Mouse (Mus musculus) cerebellum, adult 11 months (tissue): ENCODE data around the gene Tenm4.

Source experiments
- DNase-seq: peaks from one replicate; pipeline ENCODE4 v3.0.0; 2022

The Tenm4 gene

GRCm38 (mm10) chr7:96170924-96171595 is at the start of gene Tenm4:
TSS of gene Tenm4 (plus strand) at chr7:96171246.
- no peak for DNase-seq

- no peak for DNase-seq
These were observed 40.3 kb upstream of the Tenm4 start for GRCm38 (mm10) chr7:96130763-96131162.

- DNase-seq: no peak
These were observed 39.9 kb upstream of the Tenm4 start for GRCm38 (mm10) chr7:96131175-96131574.

GRCm38 (mm10) chr7:96136497-96136961 is 34.5 kb upstream of the Tenm4 start:
- no peak for DNase-seq

GRCm38 (mm10) chr7:96141876-96142275 is 29.2 kb upstream of the Tenm4 start:
- DNase-seq: no peak

GRCm38 (mm10) chr7:96142973-96143596 is 28.0 kb upstream of the Tenm4 start:
- DNase-seq: peak; percentile 54

- no peak for DNase-seq
These were observed 23.6 kb upstream of the Tenm4 start for GRCm38 (mm10) chr7:96147436-96147835.

- DNase-seq: no peak
These were observed 22.9 kb upstream of the Tenm4 start for GRCm38 (mm10) chr7:96148191-96148590.

- DNase-seq: no peak
These were observed 19.8 kb upstream of the Tenm4 start for GRCm38 (mm10) chr7:96151277-96151676.

- DNase-seq: no peak
These were observed 19.1 kb upstream of the Tenm4 start for GRCm38 (mm10) chr7:96151961-96152360.

GRCm38 (mm10) chr7:96152431-96152830 is 18.6 kb upstream of the Tenm4 start:
- no peak for DNase-seq

GRCm38 (mm10) chr7:96152924-96153359 is 18.1 kb upstream of the Tenm4 start:
- no peak for DNase-seq

- no peak for DNase-seq
These were observed 17.0 kb upstream of the Tenm4 start for GRCm38 (mm10) chr7:96154025-96154424.

- no peak for DNase-seq
These were observed 14.4 kb upstream of the Tenm4 start for GRCm38 (mm10) chr7:96156481-96157255.

GRCm38 (mm10) chr7:96164141-96164540 is 6.9 kb upstream of the Tenm4 start:
- no peak for DNase-seq

GRCm38 (mm10) chr7:96168921-96169320 is 2.1 kb upstream of the Tenm4 start:
- DNase-seq: no peak

- no peak for DNase-seq
These were observed 834 bp downstream of the Tenm4 start for GRCm38 (mm10) chr7:96171596-96172563.

- no peak for DNase-seq
These were observed 5.7 kb downstream of the Tenm4 start for GRCm38 (mm10) chr7:96176781-96177180.

- no peak for DNase-seq
These were observed 10.7 kb downstream of the Tenm4 start for GRCm38 (mm10) chr7:96181751-96182150.

- no peak for DNase-seq
These were observed 12.1 kb downstream of the Tenm4 start for GRCm38 (mm10) chr7:96183195-96183594.

GRCm38 (mm10) chr7:96185411-96185810 is 14.4 kb downstream of the Tenm4 start:
- no peak for DNase-seq

- no peak for DNase-seq
These were observed 32.9 kb downstream of the Tenm4 start for GRCm38 (mm10) chr7:96203812-96204560.
